Mouse (Mus musculus) forebrain, embryonic 13.5 days (tissue): ENCODE results near the gene Igsf9. TPM values are rescaled to one million over a fixed set of nuclear protein-coding genes. Genes with fewer than 3 reads are reported as not detected.
A peak's percentile ranks its signal among the peaks of the same experiment; 100 is the strongest.

Experiments used
- ATAC-seq: fragments of 200-750 bp; cut with Nextera tagmentation; 2 replicates; pipeline ENCODE4 v1.8.0; 2017
- H3K27ac ChIP-seq: fragments of 300-500 bp; sonication (generic); 2 replicates; pipeline ENCODE4 v1.5.1; 2015; ENCODE audit warnings: inconsistent platforms, mild to moderate bottlenecking, moderate library complexity
- H3K27me3 ChIP-seq: fragments of 300-500 bp; sonication (generic); 2 replicates; pipeline ENCODE4 v1.6.1; 2015; ENCODE audit warnings: mild to moderate bottlenecking, inconsistent platforms
- H3K36me3 ChIP-seq: fragments of 300-500 bp; sonication (generic); 2 replicates; pipeline ENCODE4 v1.6.1; 2015; ENCODE audit warnings: mild to moderate bottlenecking, inconsistent platforms; ENCODE audit not compliant: poor library complexity, severe bottlenecking
- H3K4me1 ChIP-seq: fragments of 300-500 bp; sonication (generic); 2 replicates; pipeline ENCODE4 v1.6.1; 2015; ENCODE audit warnings: inconsistent platforms
- H3K4me2 ChIP-seq: fragments of 300-500 bp; sonication (generic); 2 replicates; pipeline ENCODE4 v1.6.1; 2015; ENCODE audit warnings: inconsistent platforms, mild to moderate bottlenecking, moderate library complexity
- H3K4me3 ChIP-seq: fragments of 300-500 bp; sonication (generic); 2 replicates; pipeline ENCODE4 v1.5.1; 2015; ENCODE audit warnings: mild to moderate bottlenecking, inconsistent platforms
- H3K9ac ChIP-seq: fragments of 300-500 bp; sonication (generic); 2 replicates; pipeline ENCODE4 v1.6.1; 2015; ENCODE audit warnings: mild to moderate bottlenecking, inconsistent platforms
- H3K9me3 ChIP-seq: fragments of 300-500 bp; sonication (generic); replicated peaks from 2 replicates; pipeline ENCODE4 v1.6.1; 2016; ENCODE audit warnings: inconsistent platforms
- WGBS: fragments of 180-500 bp; shearing (Covaris S2); methylation state at CpG from one replicate; pipeline ENCODE4 v1.1.7; 2015; 5-methylcytosine and 5-hydroxymethylcytosine counted together
- polyA plus RNA-seq: library from polyadenylated mRNA; unstranded; fragments of >200 nt; fragmentation: Nextera tagmentation; extraction: Ambion mirVana; gene quantifications from 2 replicates; pipeline ENCODE4 v1.2.1, GENCODE M21; 2015

Igsf9 gene
- polyA plus RNA-seq, 1 experiment from 2014 or later, result 78.7 TPM

- peaks cover 68% of the 10 kb centered on the region for H3K4me1 ChIP-seq
- H3K27ac ChIP-seq, result peak overlapping the region; percentile 81
Observed at GRCm38 (mm10) chr1:172486651-172487050, 5.1 kb downstream of the Igsf9 start.

GRCm38 (mm10) chr1:172487859-172488258, 6.3 kb downstream of the Igsf9 start:
- no peak overlapping the region for H3K9ac ChIP-seq
- peaks cover 65% of the 10 kb centered on the region for H3K36me3 ChIP-seq
- no peak overlapping the region for H3K4me3 ChIP-seq
- H3K4me1 ChIP-seq, result peaks cover 67% of the 10 kb centered on the region
- H3K9me3 ChIP-seq, result no peaks in the 10 kb centered on the region
- no peak overlapping the region for H3K27ac ChIP-seq
- no peaks in the 10 kb centered on the region for H3K27me3 ChIP-seq
- H3K4me2 ChIP-seq, result no peak overlapping the region
- 84% methylated on average over 4 of the region's 4 CpGs for WGBS
- ATAC-seq, result no peak

More at GRCm38 (mm10) chr1:172486651-172487050, 5.1 kb downstream of the Igsf9 start:
- no peaks in the 10 kb centered on the region for H3K9me3 ChIP-seq
- 15% methylated on average over 5 of the region's 5 CpGs for WGBS
- H3K4me3 ChIP-seq, result peak overlapping the region; percentile 67
- H3K4me2 ChIP-seq, result peak overlapping the region; percentile 93
- peak overlapping the region; percentile 88 for H3K9ac ChIP-seq
- H3K36me3 ChIP-seq, result peaks cover 53% of the 10 kb centered on the region
- ATAC-seq, result no peak
- H3K27me3 ChIP-seq, result no peaks in the 10 kb centered on the region

GRCm38 (mm10) chr1:172488831-172489230, 7.2 kb downstream of the Igsf9 start:
- H3K9ac ChIP-seq, result peak overlapping the region; percentile 22; the same call in 1 of the 2 replicates
- no peak overlapping the region for H3K4me2 ChIP-seq
- peaks cover 58% of the 10 kb centered on the region for H3K4me1 ChIP-seq
- no peak for ATAC-seq
- peaks cover 74% of the 10 kb centered on the region for H3K36me3 ChIP-seq
- H3K27me3 ChIP-seq, result no peaks in the 10 kb centered on the region
- no peaks in the 10 kb centered on the region for H3K9me3 ChIP-seq
- no peak overlapping the region for H3K4me3 ChIP-seq
- WGBS, result 80% methylated on average over 7 of the region's 7 CpGs
- no peak overlapping the region for H3K27ac ChIP-seq

GRCm38 (mm10) chr1:172489585-172490250, 8.1 kb downstream of the Igsf9 start:
- peak; percentile 12; the same call in 1 of the 2 replicates for ATAC-seq
- no peak overlapping the region for H3K27ac ChIP-seq
- no peaks in the 10 kb centered on the region for H3K9me3 ChIP-seq
- peaks cover 78% of the 10 kb centered on the region for H3K36me3 ChIP-seq
- WGBS, result 59% methylated on average over 12 of the region's 12 CpGs
- H3K4me1 ChIP-seq, result peaks cover 49% of the 10 kb centered on the region
- H3K4me3 ChIP-seq, result no peak overlapping the region
- H3K4me2 ChIP-seq, result peak overlapping the region; percentile 38
- no peaks in the 10 kb centered on the region for H3K27me3 ChIP-seq
- H3K9ac ChIP-seq, result peak overlapping the region; percentile 43; the same call in 1 of the 2 replicates

- Histone ChIP-seq H3K9ac (peak overlapping the region; percentile 43), H3K27me3 (no peaks in the 10 kb centered on the region), H3K9me3 (no peaks in the 10 kb centered on the region), H3K4me3 (no peak overlapping the region), H3K4me2 (peak overlapping the region; percentile 38), H3K36me3 (peaks cover 80% of the 10 kb centered on the region), H3K27ac (no peak overlapping the region), H3K4me1 (peaks cover 44% of the 10 kb centered on the region)
- 11% methylated on average over 9 of the region's 10 CpGs for WGBS
- ATAC-seq, result peak; percentile 40
Observed at GRCm38 (mm10) chr1:172490261-172490661, 8.7 kb downstream of the Igsf9 start.

- peaks cover 26% of the 10 kb centered on the region for H3K4me1 ChIP-seq
- no peak overlapping the region for H3K27ac ChIP-seq
- no peak for ATAC-seq
- no peak overlapping the region for H3K9ac ChIP-seq
- no peak overlapping the region for H3K4me2 ChIP-seq
- no peaks in the 10 kb centered on the region for H3K27me3 ChIP-seq
- H3K4me3 ChIP-seq, result no peak overlapping the region
- peaks cover 95% of the 10 kb centered on the region for H3K36me3 ChIP-seq
- 93% methylated on average over 8 of the region's 8 CpGs for WGBS
- H3K9me3 ChIP-seq, result no peaks in the 10 kb centered on the region
Observed at GRCm38 (mm10) chr1:172492047-172492446, 10.5 kb downstream of the Igsf9 start.

GRCm38 (mm10) chr1:172493516-172493915, 11.9 kb downstream of the Igsf9 start:
- 86% methylated on average over 6 of the region's 6 CpGs for WGBS
- peaks cover 95% of the 10 kb centered on the region for H3K36me3 ChIP-seq
- no peak overlapping the region for H3K9ac ChIP-seq
- no peak overlapping the region for H3K27ac ChIP-seq
- no peaks in the 10 kb centered on the region for H3K9me3 ChIP-seq
- ATAC-seq, result no peak
- H3K27me3 ChIP-seq, result no peaks in the 10 kb centered on the region
- H3K4me2 ChIP-seq, result no peak overlapping the region
- peaks cover 13% of the 10 kb centered on the region for H3K4me1 ChIP-seq
- H3K4me3 ChIP-seq, result no peak overlapping the region

GRCm38 (mm10) chr1:172496030-172496429, 14.4 kb downstream of the Igsf9 start:
- Histone ChIP-seq H3K36me3 (peaks cover 78% of the 10 kb centered on the region), H3K4me1 (peaks cover 16% of the 10 kb centered on the region), H3K27me3 (peaks cover 22% of the 10 kb centered on the region), H3K9me3 (no peaks in the 10 kb centered on the region), H3K4me2 (no peak overlapping the region), H3K4me3 (no peak overlapping the region), H3K27ac (no peak overlapping the region), H3K9ac (no peak overlapping the region)
- 83% methylated on average over 17 of the region's 17 CpGs for WGBS
- ATAC-seq, result no peak

GRCm38 (mm10) chr1:172497428-172497827, 15.8 kb downstream of the Igsf9 start:
- 84% methylated on average over 10 of the region's 10 CpGs for WGBS
- peaks cover 28% of the 10 kb centered on the region for H3K4me1 ChIP-seq
- H3K9me3 ChIP-seq, result no peaks in the 10 kb centered on the region
- no peak overlapping the region for H3K9ac ChIP-seq
- H3K27ac ChIP-seq, result no peak overlapping the region
- peaks cover 35% of the 10 kb centered on the region for H3K27me3 ChIP-seq
- ATAC-seq, result no peak
- no peak overlapping the region for H3K4me3 ChIP-seq
- peaks cover 64% of the 10 kb centered on the region for H3K36me3 ChIP-seq
- H3K4me2 ChIP-seq, result no peak overlapping the region

- Histone ChIP-seq H3K9ac (peak within 1 kb of the TSS; percentile 63), H3K4me3 (peak within 1 kb of the TSS; percentile 42), H3K4me1 (peaks cover 51% of the 10 kb centered on the region), H3K27ac (peak within 1 kb of the TSS; percentile 35), H3K9me3 (no peaks in the 10 kb centered on the region), H3K36me3 (peaks cover 40% of the 10 kb centered on the region), H3K4me2 (peak within 1 kb of the TSS; percentile 64), H3K27me3 (peaks cover 38% of the 10 kb centered on the region)
- 2% methylated on average over 30 of the region's 30 CpGs for WGBS
- peak; percentile 64 for ATAC-seq
Observed at GRCm38 (mm10) chr1:172499765-172500441, 18.3 kb downstream of the Igsf9 start, which contains the start of gene Tagln2. Tagln2 (plus strand) TSS chr1:172500047.

- H3K27ac ChIP-seq, result peak overlapping the region; percentile 35; the same call in 1 of the 2 replicates
- H3K4me2 ChIP-seq, result peak overlapping the region; percentile 64
- peaks cover 51% of the 10 kb centered on the region for H3K4me1 ChIP-seq
- H3K4me3 ChIP-seq, result peak overlapping the region; percentile 42
- H3K27me3 ChIP-seq, result peaks cover 38% of the 10 kb centered on the region
- 2% methylated on average over 55 of the region's 56 CpGs for WGBS
- ATAC-seq, result peak; percentile 17
- H3K9me3 ChIP-seq, result no peaks in the 10 kb centered on the region
- H3K9ac ChIP-seq, result peak overlapping the region; percentile 63
- peaks cover 32% of the 10 kb centered on the region for H3K36me3 ChIP-seq
Observed at GRCm38 (mm10) chr1:172500451-172501370, 19.1 kb downstream of the Igsf9 start.
